Mouse (Mus musculus) gastrocnemius, postnatal 4 days (tissue): ENCODE results near the gene Etfrf1. TPM values are rescaled to one million over a fixed set of nuclear protein-coding genes. Genes with fewer than 3 reads are reported as not detected.

Experiments
- DNase-seq, 2 experiments: peaks; one replicate each; pipeline ENCODE4 v3.0.0; 2021 to 2022; ENCODE audit warnings: low spot score in 2 of 2, mixed read lengths in 2 of 2
- total RNA-seq, 2 experiments: library from RNA; stranded (reverse); gene quantifications; 2 replicates each; pipeline ENCODE4 v1.2.3; 2021

The Etfrf1 gene
- total RNA-seq, 2 experiments from 2014 or later: 50.6 to 51.4 TPM

- DNase-seq: no peak
Observed at GRCm38 (mm10) chr6:145215826-145216225, 4.9 kb downstream of the Etfrf1 start.

GRCm38 (mm10) chr6:145224246-145224645 is 13.3 kb downstream of the Etfrf1 start:
- no peak for DNase-seq

- no peak for DNase-seq
Observed at GRCm38 (mm10) chr6:145226296-145226695, 15.4 kb downstream of the Etfrf1 start.

GRCm38 (mm10) chr6:145234391-145234790 is 23.5 kb downstream of the Etfrf1 start:
- DNase-seq: no peak

GRCm38 (mm10) chr6:145235367-145235766 is 24.4 kb downstream of the Etfrf1 start:
- no peak for DNase-seq

- no peak for DNase-seq
Observed at GRCm38 (mm10) chr6:145237148-145237547, 26.2 kb downstream of the Etfrf1 start.

GRCm38 (mm10) chr6:145240285-145240684 is 29.4 kb downstream of the Etfrf1 start:
- DNase-seq: no peak

GRCm38 (mm10) chr6:145242521-145242920 is 31.6 kb downstream of the Etfrf1 start:
- DNase-seq: no peak

- no peak for DNase-seq
Observed at GRCm38 (mm10) chr6:145246841-145247240, 35.9 kb downstream of the Etfrf1 start.

GRCm38 (mm10) chr6:145247886-145248285 is 37.0 kb downstream of the Etfrf1 start:
- DNase-seq: no peak

- peak; percentile 23 to 52 for DNase-seq
Observed at GRCm38 (mm10) chr6:145249291-145250184, 38.6 kb downstream of the Etfrf1 start.

GRCm38 (mm10) chr6:145250185-145250791 is 39.4 kb downstream of the Etfrf1 start, which contains the start of gene Kras:
Kras (minus strand) TSS chr6:145250239.
- peak; percentile 81 to 93 for DNase-seq

- DNase-seq: peak in 1 of 2 experiments; percentile 12
Observed at GRCm38 (mm10) chr6:145250820-145251219, 39.9 kb downstream of the Etfrf1 start.

GRCm38 (mm10) chr6:145255952-145256700 is 45.2 kb downstream of the Etfrf1 start:
- DNase-seq: no peak

GRCm38 (mm10) chr6:145256701-145257073 is 45.8 kb downstream of the Etfrf1 start:
- no peak for DNase-seq

- DNase-seq: no peak
Observed at GRCm38 (mm10) chr6:145262314-145262713, 51.4 kb downstream of the Etfrf1 start.

Other genes with a start within 250 kb of the Etfrf1 start
- 10 to 100 TPM; 18.9 to 23.5 TPM for gene Bcat1, start 134.9 kb upstream of the Etfrf1 start, total RNA-seq
- gene Lrmp, start 95.5 kb upstream of the Etfrf1 start, total RNA-seq: 1 to 10 TPM; 4.1 to 4.6 TPM
- gene Casc1, start 129 bp upstream of the Etfrf1 start, total RNA-seq: under 1 TPM; 0.39 to 0.59 TPM
- gene Kras, start 39.1 kb downstream of the Etfrf1 start, total RNA-seq: 10 to 100 TPM; 37.0 to 40.8 TPM